Mouse (Mus musculus): ENCODE results near the gene Dpm1.

GRCm38 (mm10) chr2:168257188-168257587 is 26.8 kb upstream of the Dpm1 start:
- TF ChIP-seq CTCF (IDR thresholded peaks at IDR 0.05; ENCODE audit: low read depth, low read length) (no peak), POLR2A (IDR thresholded peaks at IDR 0.05; ENCODE audit: insufficient read depth, low read length) (no peak), EP300 (IDR thresholded peaks at IDR 0.05; ENCODE audit: insufficient read depth, low read depth, low read length) (no peak)
